Mouse (Mus musculus) myocyte (in vitro differentiated cells): ENCODE results near the gene Cox10. TPM values are rescaled to one million over a fixed set of nuclear protein-coding genes. Genes with fewer than 3 reads are reported as not detected.

Source experiments
- H3K27me3 ChIP-seq: one replicate; pipeline ENCODE4 v1.6.1; 2011; ENCODE audit not compliant: control insufficient read depth, insufficient read depth, insufficient read length
- H3K36me3 ChIP-seq: one replicate; pipeline ENCODE4 v1.6.1; 2011; ENCODE audit not compliant: control insufficient read depth, insufficient read depth
- H3K4me2 ChIP-seq: one replicate; pipeline ENCODE4 v1.6.1; 2011; ENCODE audit warnings: low read depth, control low read depth
- H3K4me3 ChIP-seq: one replicate; pipeline ENCODE4 v1.5.1; 2011; ENCODE audit warnings: mild to moderate bottlenecking, control low read depth, moderate library complexity
- H3K79me2 ChIP-seq: one replicate; pipeline ENCODE4 v1.6.1; 2011; ENCODE audit not compliant: control insufficient read depth, insufficient read depth
- H3ac ChIP-seq: one replicate; pipeline ENCODE4 v1.6.1; 2011; ENCODE audit not compliant: control insufficient read depth, insufficient read length
- CEBPB ChIP-seq: IDR thresholded peaks from 2 replicates; pipeline ENCODE4 v1.6.1; 2011; ENCODE audit warnings: mild to moderate bottlenecking, moderate library complexity; ENCODE audit not compliant: poor library complexity, insufficient read depth, severe bottlenecking
- E2F4 ChIP-seq: IDR thresholded peaks from one replicate; pipeline ENCODE4 v1.6.1; 2011; ENCODE audit warnings: mild to moderate bottlenecking, control low read depth, moderate library complexity; ENCODE audit not compliant: insufficient read depth
- MAX ChIP-seq: IDR thresholded peaks from one replicate; pipeline ENCODE4 v1.6.1; 2011; ENCODE audit warnings: low read depth, mild to moderate bottlenecking, control low read depth
- MYOD1 ChIP-seq, 3 experiments: IDR thresholded peaks; one replicate each; pipeline ENCODE4 v1.6.1; 2011; ENCODE audit warnings: control low read depth in 2 of 3, low read depth in 2 of 3, mild to moderate bottlenecking in 2 of 3, moderate library complexity in 1 of 3; ENCODE audit not compliant: insufficient read length in 2 of 3, control insufficient read depth in 1 of 3
- MYOG ChIP-seq, 3 experiments: IDR thresholded peaks; one replicate each; pipeline ENCODE4 v1.6.1; 2011; ENCODE audit warnings: control low read depth in 2 of 3, low read depth in 2 of 3, mild to moderate bottlenecking in 2 of 3; ENCODE audit not compliant: insufficient read length in 2 of 3, control insufficient read depth in 1 of 3, insufficient read depth in 1 of 3
- POLR2A ChIP-seq: IDR thresholded peaks from one replicate; pipeline ENCODE4 v1.6.1; 2011; ENCODE audit warnings: low read depth, mild to moderate bottlenecking, control low read depth, moderate library complexity; ENCODE audit not compliant: insufficient read length
- POLR2AphosphoS2 ChIP-seq: IDR thresholded peaks from one replicate; pipeline ENCODE4 v1.6.1; 2011; ENCODE audit warnings: low read depth, control low read depth; ENCODE audit not compliant: insufficient read length
- REST ChIP-seq: IDR thresholded peaks from one replicate; pipeline ENCODE4 v1.6.1; 2011; ENCODE audit warnings: mild to moderate bottlenecking, control low read depth, moderate library complexity; ENCODE audit not compliant: insufficient read depth, insufficient read length
- SRF ChIP-seq: IDR thresholded peaks from one replicate; pipeline ENCODE4 v1.6.1; 2011; ENCODE audit warnings: low read depth; ENCODE audit not compliant: control insufficient read depth, insufficient read length
- TCF12 ChIP-seq: IDR thresholded peaks from one replicate; pipeline ENCODE4 v1.6.1; 2011; ENCODE audit warnings: mild to moderate bottlenecking, control low read depth; ENCODE audit not compliant: poor library complexity, insufficient read depth, severe bottlenecking
- TCF3 ChIP-seq: IDR thresholded peaks from one replicate; pipeline ENCODE4 v1.6.1; 2011; ENCODE audit warnings: low read depth, control low read depth; ENCODE audit not compliant: insufficient read length
- USF1 ChIP-seq: IDR thresholded peaks from one replicate; pipeline ENCODE4 v1.6.1; 2011; ENCODE audit warnings: low read depth, mild to moderate bottlenecking, control low read depth, moderate library complexity
- polyA plus RNA-seq: library from polyadenylated mRNA; unstranded; fragments of >200 nt; fragmentation: generic; extraction: Trizol; gene quantifications from one replicate; pipeline ENCODE4 v1.2.1, GENCODE M21; 2012; ENCODE audit warnings: missing spikeins

The Cox10 gene
- polyA plus RNA-seq, 1 experiment: 17.3 TPM

DNA sequence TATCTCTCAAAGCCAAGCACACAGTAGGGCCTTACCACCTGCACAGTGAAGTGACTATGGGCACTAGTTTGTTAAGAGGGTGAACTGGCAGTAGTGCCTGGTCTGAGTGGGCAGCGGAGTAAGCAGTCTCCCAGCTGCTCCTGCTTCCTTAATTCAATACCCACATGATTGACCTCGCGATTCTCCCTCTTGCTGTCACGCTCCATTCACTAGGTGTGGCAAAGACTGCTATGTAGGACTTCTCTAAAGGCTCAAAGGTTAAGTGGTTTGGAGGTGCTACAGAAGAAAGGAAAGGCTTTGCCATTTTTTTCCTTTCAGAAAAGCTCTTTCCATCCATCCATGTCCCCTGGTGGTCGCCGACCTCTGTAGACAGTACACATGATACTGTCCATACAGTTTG is 108.5 kb downstream of the Cox10 start:
- H3ac ChIP-seq: no peak overlapping the region
- TF ChIP-seq TCF3: no peak
- no peak for TF ChIP-seq REST
- TF ChIP-seq MYOG (IDR thresholded peaks at IDR 0.05; ENCODE audit: control insufficient read depth in 1 of 3, insufficient read depth in 1 of 3, insufficient read length in 2 of 3, low read depth in 2 of 3): no peak
- TF ChIP-seq MYOD1 (IDR thresholded peaks at IDR 0.05; ENCODE audit: control insufficient read depth in 1 of 3, insufficient read length in 2 of 3, low read depth in 2 of 3): no peak
- TF ChIP-seq POLR2A: no peak
- TF ChIP-seq USF1: no peak
- TF ChIP-seq CEBPB: no peak
- no peak for TF ChIP-seq SRF
- TF ChIP-seq POLR2AphosphoS2: no peak
- TF ChIP-seq MAX: no peak
- no peak for TF ChIP-seq E2F4
- TF ChIP-seq TCF12: no peak
- H3K4me2 ChIP-seq: no peak overlapping the region
- no peaks in the 10 kb centered on the region for H3K27me3 ChIP-seq
- H3K4me3 ChIP-seq: no peak overlapping the region
- H3K36me3 ChIP-seq: no peaks in the 10 kb centered on the region
- no peaks in the 10 kb centered on the region for H3K79me2 ChIP-seq

DNA sequence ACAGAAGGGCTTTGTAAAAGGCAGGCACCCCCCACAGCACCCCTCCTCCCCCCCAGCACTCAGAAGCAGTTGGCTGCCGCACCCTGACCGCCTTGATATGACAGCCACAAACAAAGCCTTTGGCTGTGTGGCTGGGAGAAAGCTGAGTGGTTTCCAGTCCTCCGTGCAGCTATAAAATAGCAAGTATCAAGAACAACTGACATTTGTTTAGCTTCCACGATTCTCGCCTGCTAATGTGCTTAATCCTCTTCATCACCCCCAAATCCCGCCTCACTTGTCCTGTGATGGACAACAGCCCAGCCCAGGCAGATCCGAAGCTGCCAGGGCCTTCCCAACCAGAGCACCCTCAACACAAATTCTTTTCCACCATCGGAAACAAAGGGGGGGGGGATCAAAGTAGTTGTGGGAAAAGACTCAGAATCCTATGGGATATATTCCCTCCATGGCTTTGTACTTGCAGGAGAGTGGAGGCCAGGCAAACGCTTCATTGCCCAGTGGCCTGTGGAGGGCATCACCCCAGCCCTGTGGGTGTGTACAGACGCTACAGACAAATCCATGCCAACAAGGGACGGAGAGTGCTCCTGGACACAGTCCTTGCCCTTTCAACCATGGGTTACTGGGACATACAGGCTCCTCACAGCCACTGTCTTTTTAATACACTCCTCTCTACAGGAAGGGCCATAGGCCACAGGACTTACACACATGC is 109.9 kb downstream of the Cox10 start:
- Histone ChIP-seq H3K4me3 (no peak overlapping the region), H3K79me2 (no peaks in the 10 kb centered on the region), H3K27me3 (no peaks in the 10 kb centered on the region), H3ac (no peak overlapping the region), H3K36me3 (no peaks in the 10 kb centered on the region), H3K4me2 (no peak overlapping the region)
- TF ChIP-seq USF1 (no peak), POLR2AphosphoS2 (no peak), REST (no peak), TCF12 (no peak), E2F4 (no peak), CEBPB (no peak), POLR2A (no peak), TCF3 (no peak), SRF (no peak), MYOG (IDR thresholded peaks at IDR 0.05; ENCODE audit: control insufficient read depth in 1 of 3, insufficient read depth in 1 of 3, insufficient read length in 2 of 3, low read depth in 2 of 3) (no peak), MAX (no peak), MYOD1 (IDR thresholded peaks at IDR 0.05; ENCODE audit: control insufficient read depth in 1 of 3, insufficient read length in 2 of 3, low read depth in 2 of 3) (no peak)

DNA sequence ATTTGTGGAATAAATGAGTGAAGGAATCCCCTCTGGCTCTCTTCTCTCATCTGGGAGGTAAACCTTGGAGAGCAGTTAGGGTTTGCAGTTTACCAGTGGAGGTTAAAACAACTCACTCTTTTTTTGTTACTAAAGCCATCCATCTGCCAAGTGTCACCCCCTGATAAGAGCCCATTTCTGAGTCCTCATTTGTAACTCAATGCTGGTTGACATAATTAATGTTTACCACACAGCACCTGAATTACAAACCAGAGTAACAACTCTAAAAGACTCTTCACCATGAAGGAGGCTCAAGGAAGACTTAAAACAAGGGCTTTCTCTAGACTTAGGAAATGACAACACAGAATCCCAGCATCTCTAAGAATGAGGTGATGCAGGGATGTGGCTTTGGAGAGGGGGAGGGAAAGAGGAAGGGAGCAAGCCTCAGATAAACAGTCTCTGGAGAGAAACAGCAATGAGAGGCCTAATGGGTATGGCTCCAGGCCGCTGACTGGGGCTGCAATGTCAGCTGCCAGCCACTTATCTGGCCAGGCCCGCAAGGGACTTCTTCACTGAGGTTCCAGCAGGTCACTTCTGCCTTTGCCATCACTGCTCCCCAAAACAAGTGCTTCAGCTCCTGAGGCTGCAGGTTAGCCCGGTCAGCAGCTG is 110.8 kb downstream of the Cox10 start:
- TF ChIP-seq TCF12: no peak
- TF ChIP-seq TCF3: no peak
- no peak for TF ChIP-seq MYOD1 (IDR thresholded peaks at IDR 0.05; ENCODE audit: control insufficient read depth in 1 of 3, insufficient read length in 2 of 3, low read depth in 2 of 3)
- no peak for TF ChIP-seq MYOG (IDR thresholded peaks at IDR 0.05; ENCODE audit: control insufficient read depth in 1 of 3, insufficient read depth in 1 of 3, insufficient read length in 2 of 3, low read depth in 2 of 3)
- TF ChIP-seq POLR2A: no peak
- no peak for TF ChIP-seq CEBPB
- no peak for TF ChIP-seq USF1
- no peaks in the 10 kb centered on the region for H3K36me3 ChIP-seq

DNA sequence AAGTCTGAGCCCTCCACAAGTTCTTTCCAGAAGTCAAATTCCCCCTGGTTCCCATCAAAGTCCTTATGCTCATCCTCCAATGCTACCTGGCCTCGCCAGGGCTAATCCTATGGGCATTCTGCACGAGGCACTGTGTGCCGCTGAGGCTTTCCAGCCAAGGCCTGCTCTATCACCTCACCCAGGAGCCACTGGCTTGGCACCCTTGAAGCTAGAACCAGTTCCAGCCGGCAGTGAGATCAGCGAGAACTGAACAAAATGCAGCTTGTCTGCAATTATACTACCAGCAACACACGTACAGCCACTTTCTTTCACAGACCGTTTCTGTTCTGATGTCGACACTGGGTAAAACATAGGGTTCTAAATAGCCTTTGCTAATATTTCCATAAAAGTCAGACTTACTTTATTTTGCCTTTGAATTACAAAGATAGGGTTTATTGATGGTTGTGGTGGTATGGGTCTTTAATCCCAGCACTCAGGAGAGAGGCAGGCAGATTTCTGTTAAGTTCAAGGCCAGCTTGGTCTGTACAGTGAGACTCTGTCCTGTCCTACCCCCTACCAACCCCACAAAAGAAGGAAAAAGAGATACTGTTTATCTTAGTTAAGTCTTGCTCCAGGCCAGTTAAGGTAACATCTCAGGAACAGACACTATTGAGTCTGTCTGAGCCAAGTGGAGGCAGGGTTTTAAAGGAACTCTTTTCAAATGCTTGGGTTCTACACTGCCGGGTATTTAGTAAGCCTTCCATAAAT is 111.5 kb downstream of the Cox10 start:
- H3ac ChIP-seq: no peak overlapping the region
- H3K4me2 ChIP-seq: no peak overlapping the region
- H3K79me2 ChIP-seq: no peaks in the 10 kb centered on the region
- no peak overlapping the region for H3K4me3 ChIP-seq
- no peaks in the 10 kb centered on the region for H3K27me3 ChIP-seq
- H3K36me3 ChIP-seq: no peaks in the 10 kb centered on the region
- TF ChIP-seq USF1 (no peak), TCF3 (no peak), SRF (no peak), CEBPB (no peak), MYOG (IDR thresholded peaks at IDR 0.05; ENCODE audit: control insufficient read depth in 1 of 3, insufficient read depth in 1 of 3, insufficient read length in 2 of 3, low read depth in 2 of 3) (no peak), REST (no peak), MAX (no peak), POLR2AphosphoS2 (no peak), TCF12 (no peak), POLR2A (no peak), E2F4 (no peak), MYOD1 (IDR thresholded peaks at IDR 0.05; ENCODE audit: control insufficient read depth in 1 of 3, insufficient read length in 2 of 3, low read depth in 2 of 3) (no peak)

More for the DNA sequence above, 110.8 kb downstream of the Cox10 start:
- Histone ChIP-seq H3K79me2 (no peaks in the 10 kb centered on the region), H3K4me3 (no peak overlapping the region), H3K27me3 (no peaks in the 10 kb centered on the region), H3ac (no peak overlapping the region), H3K4me2 (no peak overlapping the region)
